Mouse (Mus musculus) heart, adult 9 months (tissue): ENCODE measurements around the gene Ier2.
"Not testable (repeated sequence)": the region's sequence is repeated elsewhere in the genome, so short reads cannot be mapped to it uniquely, and the experiment has no call there.

Source experiments
- DNase-seq, 2 experiments: peaks; one replicate each; pipeline ENCODE4 v3.0.0; 2022; ENCODE audit warnings: low spot score in 2 of 2

The Ier2 gene

DNA sequence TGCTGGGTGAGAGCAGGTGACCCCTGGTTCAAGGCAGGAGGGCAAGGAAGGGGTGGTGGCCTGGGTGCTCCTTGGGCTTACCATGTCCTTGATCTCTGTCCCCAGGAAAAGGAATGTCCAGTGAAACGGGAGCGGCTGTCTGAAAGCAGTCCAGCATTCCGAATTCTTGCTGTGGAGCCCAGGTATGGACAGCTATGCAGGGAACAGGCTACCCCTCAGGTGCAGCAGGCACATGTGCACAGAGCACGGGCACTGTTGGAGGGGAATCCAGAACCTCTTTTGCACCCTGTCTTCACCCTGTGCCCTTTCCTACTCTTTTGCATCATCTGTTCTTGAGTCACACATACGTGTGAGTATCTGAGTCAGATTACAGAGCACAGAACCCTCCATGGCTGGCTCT lies 35.6 kb upstream of the Ier2 start:
- no peak for DNase-seq

DNA sequence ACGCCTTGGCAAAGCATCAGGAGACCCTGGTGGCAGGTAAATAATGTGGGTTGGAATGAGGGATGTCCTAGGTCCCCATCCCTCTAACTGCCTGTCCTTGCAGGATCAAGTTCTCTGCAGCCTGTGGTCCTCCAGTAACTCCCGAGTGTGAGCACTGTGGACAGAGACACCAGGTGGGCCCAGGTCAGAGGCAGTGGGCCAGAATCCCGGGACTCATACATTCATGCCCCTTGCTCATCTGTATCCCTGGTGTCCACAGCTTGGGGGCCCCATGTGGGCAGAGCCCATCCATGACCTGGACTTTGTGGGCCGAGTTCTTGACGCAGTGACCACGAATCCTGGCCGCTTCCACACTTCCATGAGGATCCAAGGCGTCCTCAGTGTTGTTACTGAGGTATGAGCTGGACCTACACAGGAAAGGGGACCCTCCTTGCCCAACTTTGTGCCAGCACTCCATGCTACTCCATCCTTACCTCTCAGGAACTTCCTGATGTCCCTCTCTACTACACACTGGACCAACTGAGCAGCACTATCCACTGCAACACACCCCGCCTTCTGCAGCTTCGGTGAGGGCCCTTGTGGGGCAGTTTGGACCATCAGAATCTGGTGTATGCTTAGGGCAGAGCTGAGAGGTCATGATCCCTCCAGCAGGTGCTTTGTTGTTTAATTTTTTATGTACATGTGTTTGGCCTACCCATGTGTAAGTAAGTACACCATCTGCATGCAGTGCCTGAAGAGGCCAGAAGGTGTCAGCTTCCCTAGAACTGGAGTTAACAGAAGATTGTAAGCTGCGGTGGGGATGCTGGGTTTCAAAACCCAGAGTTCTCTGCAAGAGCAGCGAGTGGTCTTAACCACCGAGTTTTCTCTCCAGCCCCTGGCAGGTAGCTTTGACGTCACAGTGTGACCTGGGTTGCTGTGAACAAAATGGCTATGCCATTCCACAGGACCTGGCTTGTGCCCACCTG lies 34.8 kb upstream of the Ier2 start:
- no peak for DNase-seq

DNA sequence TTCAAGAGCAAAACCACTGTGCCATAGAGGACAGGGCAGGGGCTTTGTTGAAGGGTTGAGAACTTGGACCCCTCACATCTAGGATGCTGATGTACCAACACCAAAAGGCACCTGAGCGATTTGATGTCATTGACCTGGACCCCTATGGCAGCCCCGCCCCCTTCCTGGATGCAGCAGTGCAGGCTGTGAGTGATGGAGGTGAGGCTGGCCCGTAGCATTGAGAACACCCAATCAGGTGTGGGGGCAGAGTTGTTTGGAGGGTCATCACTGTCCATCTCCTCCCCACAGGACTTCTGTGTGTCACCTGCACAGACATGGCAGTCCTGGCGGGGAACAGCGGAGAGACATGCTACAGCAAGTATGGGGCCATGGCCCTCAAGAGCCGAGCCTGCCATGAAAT lies 32.5 kb upstream of the Ier2 start:
- no peak for DNase-seq

DNA sequence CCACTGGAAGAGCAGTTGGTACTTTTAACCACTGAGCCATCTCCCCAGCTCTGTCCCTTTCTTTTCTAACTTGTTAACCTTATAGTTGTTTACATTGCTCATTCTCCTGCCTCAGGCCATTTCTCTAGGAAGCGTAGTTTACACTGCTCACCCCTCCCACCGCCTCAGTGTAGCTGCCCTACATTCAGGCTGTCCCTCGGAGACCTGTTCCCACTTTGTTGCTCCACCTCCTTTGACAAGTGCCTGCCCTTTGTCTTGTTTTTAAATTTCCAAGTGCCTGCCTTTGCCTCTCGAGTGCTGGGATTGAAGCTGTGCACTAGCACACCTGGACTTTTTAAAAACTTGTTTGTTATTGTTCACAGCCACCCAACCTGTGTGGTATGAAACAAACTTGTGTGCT lies 30.7 kb upstream of the Ier2 start:
- no peak for DNase-seq

DNA sequence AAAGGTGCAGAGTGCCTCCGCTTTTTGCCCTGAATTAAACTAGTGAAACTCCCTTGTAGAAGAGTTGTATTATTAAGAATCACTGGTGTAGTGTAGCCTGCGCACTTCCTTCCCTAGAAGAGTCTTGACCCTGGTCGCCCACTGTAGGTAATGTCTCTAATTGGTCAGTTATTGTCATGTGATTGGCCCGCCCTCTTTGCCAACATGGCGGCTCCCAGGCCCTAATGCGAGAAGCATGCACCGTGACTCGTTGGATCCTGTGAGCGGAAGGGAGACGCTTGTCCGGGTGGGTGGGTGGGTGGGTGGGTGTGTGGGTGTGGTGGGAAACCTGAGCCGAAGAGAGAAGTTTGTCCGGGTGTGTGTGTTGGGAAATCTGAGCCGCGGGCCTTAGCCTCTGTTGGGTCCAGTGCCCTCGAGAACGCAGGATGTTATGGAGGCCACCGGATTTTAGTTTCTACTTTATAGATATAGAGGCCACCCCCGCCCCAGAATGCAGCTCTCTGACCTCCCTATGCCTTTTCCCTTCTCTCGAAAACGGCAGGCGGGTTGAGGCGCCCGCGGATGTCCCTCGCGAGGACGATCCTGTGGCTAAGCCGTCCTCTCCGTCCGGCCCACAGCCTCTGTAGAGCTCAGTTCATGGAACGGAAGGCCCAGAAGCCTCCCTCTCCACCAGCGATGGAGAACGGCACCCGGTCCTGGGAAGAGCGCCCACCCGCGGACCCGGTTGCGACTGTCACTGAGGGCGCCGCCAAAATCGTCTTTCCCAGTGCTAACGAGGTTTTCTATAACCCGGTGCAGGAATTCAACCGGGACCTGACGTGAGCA lies 26.7 kb upstream of the Ier2 start:
- peak; percentile 92 to 94 for DNase-seq

DNA sequence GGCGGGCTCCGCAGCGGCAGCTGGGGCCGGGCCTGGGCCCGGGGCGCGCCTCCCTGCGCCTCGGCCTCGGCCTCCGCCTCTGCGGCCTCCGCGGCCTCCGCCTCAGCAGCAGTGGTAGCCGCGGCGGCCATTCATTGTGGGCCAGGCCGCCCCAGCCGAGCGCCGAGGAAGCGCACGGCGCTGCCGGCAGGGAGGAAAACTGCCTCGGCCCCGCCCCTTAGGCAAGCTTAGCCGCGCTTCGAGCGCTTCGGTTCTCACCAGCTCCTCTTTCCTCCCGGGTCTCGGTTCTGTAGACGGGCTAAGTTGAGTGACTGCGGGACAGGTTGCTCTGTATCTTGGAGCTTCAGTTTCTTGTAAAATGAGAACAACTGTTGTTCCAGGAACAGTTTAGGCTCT lies 25.1 kb upstream of the Ier2 start, which contains the start of gene Nacc1:
Gene Nacc1, minus strand, starts transcription at position 158 of the 396 bp plus-strand sequence.
- peak; percentile 84 for DNase-seq

DNA sequence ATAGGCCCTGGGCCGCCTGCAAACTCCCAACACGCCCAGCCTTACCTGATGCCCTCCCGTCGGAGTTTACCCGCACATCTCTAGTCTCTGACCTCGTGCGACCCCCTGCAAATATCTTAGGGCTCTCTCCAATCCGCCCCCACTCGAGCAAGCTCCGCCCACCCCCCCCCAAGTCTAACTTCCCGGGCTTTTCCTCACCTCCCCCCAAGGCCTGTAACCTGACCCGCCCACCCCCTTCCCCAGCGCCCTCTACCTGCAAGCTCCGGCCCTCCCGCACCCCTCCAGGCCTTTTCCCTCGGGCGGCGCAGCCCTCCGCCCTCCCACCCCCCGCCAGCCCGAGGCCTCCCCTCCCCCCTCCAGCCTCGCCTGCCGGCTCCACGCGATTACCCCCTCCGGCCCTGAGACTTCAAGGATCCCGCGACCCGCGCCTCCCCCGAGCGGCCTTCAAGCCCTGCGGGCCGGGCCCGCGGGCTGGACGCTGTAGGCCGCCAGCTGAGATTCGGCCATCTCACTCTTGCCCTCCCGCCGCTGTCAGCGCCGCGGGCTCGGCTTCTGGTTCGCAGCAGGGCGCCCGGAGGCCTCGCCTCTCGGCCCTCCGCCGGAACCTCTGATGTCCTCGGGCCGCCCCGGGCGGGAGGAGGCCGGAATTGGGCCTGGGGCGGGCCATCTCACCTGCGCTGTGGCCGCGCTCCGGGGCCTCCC lies 24.5 kb upstream of the Ier2 start:
- no peak for DNase-seq

DNA sequence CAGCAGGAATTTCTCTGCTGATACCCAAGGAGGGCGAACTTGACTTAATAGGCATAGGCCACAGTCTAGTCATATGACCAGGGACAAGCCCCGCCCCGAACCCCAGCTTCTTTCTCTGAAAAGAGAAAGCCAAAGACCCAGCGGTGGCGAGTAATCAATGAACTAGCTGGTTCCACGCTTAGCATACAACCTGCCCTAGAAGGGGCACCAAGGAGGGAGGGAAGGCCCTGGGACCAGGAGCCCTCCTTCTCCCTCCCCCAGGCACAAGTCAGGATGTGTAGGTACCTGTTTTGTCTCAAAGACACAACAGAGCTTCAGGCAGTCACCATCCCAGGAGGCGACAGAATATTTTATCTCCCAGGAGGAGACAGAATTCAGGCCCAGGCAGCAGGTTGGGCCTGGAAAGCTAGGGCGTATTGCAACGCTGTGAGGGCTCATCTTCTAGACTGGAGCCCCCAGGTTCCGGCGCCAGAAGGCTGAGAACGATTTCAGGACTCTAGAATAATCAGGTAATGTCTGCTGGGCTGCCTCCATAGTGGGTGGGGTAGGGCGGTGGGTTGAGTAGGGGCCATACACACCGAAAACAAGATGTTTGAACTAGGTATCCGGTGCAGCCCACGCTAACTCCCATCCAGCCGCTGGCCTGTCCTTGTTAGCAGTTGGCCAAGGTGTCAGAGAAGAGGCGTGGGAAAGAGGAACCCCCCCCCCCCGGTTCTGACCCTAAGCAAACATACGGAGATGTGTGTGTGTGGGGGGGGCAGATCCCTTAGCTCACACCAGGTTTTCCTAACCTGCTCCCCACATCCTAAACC lies 23.7 kb upstream of the Ier2 start, which contains the start of gene Trmt1:
Gene Trmt1, plus strand, starts transcription at position 117 of the 812 bp plus-strand sequence.
- no peak for DNase-seq

DNA sequence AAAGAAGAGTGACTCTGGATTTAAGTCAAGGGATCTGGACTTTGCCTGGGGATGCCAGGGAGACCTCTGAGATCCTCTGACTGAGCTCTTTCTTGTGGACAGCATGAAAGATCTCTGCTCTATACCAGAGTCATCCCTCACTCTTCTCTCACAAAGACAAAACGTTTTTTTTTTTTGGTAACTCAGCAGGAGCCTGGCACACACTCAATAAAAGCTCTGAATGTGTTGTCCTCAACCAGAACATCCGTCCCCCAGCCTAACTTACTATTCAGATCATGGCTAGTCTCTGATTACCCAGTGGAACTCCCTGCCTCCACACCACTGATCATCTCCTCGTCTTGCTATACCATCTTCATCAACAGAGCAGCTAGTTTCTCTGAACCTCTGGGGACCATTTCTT lies 21.9 kb upstream of the Ier2 start:
- no peak for DNase-seq

DNA sequence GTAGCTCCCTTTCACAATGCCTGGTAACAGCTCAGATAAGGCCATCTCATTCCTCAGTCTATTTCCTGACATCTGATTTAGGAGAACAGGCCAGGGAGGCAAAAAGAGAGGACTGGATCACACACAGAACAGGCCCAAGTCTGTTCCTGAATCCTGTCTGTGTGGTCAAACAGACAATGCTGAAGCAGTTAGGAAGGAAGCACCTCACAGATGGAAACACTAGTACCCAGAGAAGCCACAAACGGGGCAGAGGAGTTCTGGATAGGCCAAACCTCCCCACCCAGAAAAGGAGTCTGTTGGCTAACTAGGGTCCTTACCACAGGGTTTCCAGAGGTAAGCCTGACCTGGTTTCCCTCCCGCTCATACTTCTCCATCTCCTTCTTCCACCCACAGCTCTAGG lies 19.6 kb upstream of the Ier2 start:
- no peak for DNase-seq

DNA sequence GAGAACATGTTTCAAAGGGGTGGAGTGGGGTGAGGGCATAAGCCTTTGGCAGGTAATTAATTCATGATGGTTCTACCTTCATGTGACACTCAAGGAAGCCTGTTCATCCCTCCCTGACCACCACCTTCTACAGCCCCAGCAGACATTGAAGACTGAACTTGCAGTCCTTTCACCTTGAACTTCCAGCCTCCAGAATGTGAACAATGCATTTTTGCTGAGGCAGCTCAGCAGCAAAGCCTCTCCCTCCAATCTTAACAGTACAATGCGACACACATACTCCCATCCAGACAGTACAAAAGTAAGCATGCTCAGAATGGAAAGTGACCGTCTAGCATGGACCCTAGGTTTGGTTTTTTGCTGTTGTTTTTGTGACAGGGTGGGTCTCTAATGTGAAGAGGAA lies 18.8 kb upstream of the Ier2 start:
- no peak for DNase-seq

DNA sequence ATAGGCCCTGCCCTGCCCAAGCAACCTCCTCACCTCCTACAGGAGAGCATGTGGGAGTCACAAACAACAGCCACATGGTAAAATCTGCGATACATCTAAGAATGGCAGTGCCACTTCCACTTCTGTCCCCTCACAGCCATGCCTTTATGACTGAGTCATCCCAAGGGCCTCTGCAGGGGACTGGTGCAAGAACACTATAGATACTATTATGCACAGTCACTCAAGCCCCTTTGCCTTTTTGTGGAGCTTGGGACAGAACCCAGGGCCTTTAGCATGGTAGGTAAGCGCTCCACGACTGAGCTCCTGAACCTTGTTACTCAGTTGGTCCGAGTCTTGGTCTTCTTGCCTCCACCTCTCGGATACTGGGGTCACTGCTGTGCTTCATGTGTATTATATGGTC lies 14.7 kb upstream of the Ier2 start:
- no peak for DNase-seq

DNA sequence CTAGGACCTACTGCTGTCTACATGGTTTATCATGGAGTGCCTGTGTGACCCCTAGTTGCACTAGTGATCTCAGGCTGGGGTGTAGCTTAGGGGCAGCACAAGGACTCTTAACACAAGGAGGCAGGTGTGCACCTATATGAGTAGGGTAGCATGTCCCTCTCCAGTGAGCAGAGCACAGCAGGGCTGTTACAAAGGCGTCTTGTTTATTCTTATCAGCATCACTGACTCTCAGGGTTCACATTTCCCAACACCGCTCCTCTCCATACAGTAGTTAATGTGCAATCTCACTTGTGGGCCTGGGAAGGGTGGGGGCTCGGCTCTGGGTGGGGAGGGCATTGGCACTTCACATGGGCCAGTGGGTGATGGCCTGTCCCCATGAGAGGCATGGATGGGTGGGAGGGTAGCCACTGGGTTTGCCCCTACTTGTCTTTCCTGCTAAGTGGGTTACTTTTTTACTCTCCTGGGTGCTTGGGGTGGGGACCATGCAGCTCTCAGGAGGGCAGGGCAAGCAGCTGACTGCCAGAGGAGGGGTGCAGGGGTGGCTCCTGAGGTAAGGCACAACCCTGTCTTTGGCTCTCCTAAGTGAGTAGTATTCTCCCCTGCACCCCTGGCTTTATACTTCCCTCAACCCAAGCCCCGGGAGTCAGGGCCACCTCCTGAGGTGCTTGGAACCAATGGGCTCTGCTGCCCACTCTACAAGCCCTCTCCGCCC lies 7.8 kb upstream of the Ier2 start:
- not testable (repeated sequence) for DNase-seq

DNA sequence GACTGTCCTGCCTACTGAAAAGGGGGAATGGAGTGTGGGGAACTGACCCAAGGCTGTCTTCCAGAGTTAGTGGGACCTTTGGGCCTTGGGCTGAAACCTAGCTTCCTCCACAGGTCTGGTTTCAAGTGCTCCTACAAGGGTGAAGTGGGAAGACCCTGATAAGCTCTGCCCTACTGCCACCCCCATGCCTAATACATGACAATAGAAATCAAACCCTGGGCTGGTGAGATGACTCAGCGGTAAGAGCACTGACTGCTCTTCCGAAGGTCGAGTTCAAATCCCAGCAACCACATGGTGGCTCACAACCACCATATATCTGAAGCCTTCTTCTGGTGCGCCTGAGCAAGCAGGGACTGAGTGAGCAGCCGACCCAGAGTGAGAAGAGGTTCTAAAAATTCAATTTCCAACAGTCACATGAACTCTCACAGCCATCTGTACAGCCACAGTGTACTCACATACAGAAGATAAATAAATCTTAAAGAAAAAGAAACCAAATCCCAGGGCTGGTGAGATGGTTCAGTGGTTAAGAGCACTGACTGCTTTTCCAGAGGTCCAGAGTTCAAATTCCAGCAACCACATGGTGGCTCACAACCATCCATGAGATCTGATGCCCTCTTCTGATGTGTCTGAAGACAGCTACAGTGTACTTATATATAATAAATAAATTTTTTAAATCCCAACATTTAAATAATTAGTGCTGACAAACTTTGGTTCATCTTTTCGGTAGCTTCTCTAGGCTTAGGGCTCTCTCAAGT lies 6.3 kb upstream of the Ier2 start:
- DNase-seq: no peak

DNA sequence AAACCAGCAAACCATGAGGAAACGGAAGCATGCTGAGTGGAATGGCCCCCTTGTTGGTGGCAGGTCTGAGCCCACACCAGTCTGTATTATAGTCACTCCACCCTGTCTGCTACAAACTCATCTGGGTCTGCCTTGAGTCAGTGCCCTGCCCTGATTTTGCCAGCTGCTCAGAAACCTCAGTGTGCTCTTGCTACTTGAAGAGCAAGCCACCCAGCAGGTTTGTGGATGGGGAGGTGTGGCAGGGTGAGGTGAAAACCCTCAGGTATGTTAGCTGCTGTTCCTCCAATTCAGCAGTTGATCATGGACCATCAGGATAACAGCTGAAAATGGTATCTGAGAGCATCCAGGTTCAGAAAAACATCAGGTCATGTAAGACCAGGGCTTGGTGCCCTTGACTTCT lies 5.4 kb upstream of the Ier2 start:
- DNase-seq: no peak

DNA sequence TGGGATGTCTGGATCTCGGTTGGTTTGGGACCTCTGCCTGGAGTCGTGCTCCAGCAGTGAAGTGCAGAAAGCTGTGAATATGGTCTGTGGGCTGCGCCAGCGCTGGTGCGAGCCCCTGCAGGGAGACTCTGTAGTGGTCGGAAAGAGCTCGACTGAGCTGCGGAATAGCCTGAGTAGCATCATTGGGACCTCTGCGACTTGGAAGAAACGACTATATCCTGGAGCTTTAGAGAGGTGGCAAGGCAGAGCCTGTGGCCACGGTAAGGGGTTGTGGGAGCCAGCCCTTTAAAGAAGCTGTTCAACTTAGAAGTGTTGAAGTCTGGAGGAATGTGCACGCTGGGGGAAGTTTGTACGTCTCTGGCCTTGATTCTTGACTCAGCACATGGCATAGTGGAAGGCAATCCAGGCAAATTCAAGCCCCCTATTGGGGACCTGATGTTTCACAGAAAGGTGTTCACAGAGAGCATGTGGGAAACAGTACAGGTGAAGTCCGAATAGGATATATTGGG lies 2.8 kb upstream of the Ier2 start:
- no peak for DNase-seq

DNA sequence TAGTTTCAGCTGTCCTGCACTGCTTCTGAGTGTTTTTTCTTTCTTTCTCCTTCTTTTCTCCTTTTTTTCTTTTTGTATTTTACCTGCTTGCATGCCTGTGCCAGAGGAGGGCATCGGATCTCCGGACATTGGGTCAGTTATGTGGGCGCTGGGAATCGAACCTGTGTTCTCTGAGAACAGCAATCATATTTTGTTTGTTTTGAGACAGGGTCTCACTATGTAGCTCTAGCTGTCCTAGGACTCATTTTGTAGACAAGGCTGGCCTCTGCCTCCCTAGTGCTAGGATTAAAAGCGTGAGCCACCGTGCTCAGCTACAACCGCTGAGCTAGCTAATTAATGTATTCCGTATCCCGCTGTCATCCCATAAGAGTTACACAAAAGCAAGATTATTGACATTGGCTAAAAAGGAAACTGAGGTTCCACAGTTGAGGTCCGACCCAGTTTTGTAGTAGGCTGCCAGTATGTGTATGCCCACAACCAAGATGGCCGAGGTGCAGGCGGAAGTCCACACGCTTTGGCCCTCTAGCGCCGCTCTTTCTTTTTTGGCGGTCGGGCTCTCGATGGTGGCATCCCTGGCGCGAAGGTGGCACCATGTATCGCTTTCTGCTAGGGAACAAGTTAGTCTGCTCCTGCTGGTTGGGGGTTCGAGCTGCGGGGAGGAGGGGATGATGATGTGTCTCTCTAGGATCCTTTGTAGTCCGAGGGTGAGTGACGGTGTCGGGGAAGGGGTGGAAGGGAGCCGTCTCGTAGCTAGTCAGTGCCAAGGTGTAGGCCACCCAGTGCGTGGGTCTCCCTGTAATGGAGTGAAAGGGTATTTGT lies 2.1 kb upstream of the Ier2 start:
- DNase-seq: peak; percentile 82 to 83

DNA sequence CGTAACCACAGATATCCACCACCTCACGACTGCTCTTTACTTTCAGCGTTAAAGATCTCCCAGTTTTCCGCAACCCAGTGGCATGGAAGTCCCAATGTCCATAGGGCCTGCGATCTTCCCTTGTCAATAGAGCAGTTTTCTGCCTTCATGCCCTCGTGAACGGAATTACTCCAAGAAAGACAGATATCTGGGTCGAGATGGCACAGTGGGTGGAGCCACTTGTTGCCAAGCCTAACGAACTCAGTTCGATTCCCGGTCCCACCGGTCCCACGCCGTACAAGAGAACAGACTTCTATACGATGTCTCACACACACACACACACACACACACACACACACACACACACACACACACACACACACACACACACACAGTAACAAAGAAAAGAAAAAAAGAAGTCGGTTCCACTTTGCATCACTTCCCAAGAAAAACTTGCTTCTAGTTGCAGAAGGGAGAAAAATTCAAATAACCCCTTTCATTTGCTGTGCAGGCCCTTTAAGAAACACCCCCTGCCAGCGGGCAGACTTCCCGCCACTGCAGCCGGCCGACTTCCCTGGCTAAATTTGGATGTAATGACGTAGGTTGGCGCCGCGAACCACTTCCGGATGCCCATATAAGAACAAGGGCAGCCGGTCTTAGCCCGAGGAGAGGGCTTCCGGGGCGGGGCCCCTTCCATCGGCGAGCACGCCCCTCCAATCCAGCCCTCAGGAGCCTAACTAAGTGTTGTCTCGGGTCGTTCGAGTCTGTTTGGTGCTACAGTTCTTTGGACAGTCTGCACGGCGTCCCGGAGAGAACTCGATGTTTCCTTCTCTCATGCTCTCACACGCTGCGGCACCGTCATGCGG lies 1.1 kb upstream of the Ier2 start:
- peak; percentile 98 to 99 for DNase-seq
